ENCODE assay signal across 8 mouse cellular contexts in the genomic region with DNA sequence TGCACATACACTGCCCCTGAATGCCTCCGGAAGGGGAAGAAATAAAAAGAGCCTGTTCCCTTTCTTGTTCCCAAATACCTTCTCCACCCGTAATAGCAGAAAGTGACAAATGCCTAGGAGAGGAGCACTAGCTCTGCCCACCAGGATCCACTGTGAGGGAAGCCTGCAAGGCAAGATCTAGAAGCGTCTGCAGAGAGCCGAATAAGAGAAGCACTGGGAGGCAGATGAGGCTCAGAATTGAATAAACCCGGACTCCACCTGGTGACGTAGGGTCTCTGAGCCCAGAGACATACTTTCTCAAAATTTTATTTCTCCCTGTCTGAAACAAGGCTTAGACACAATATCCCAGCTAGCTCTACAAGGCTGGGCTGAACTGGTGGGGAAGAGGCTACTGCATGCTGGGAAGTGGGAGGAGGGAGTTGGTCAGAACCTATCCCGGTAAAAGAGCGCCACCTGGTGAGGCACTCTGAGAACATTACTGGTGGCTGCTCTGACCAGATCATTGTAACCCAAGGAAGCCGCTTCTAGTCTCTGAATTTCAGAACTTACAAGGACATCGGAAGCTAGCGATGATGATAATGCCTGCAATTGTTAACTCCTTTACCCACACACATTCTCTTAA. TPM values are rescaled to one million over a fixed set of nuclear protein-coding genes. Genes with fewer than 3 reads are reported as not detected.
DNase-seq lines count a peak whose midpoint lies in the region; ATAC-seq and TF ChIP-seq lines count a peak whose summit lies in the region.

No protein-coding gene starts in this region.

- H3K36me3 ChIP-seq in C2C12 (ENCODE audit: control insufficient read depth, insufficient read depth), result no peaks in the 10 kb centered on the region
- no peaks in the 10 kb centered on the region for H3K36me3 ChIP-seq in heart, embryonic 12.5 days
- no peaks in the 10 kb centered on the region for H3K36me3 ChIP-seq in kidney, embryonic 16.5 days (ENCODE audit: insufficient read depth, low read length)

- H3K4me1 ChIP-seq in heart, embryonic 12.5 days (replicated peaks), result no peaks in the 10 kb centered on the region
- H3K4me1 ChIP-seq in kidney, embryonic 16.5 days (ENCODE audit: insufficient read depth, low read length), result 0 out of 2 replicates have a peak, but pooled peaks cover 4% of the 10 kb centered on the region

- H3K27ac ChIP-seq in heart, embryonic 12.5 days (ENCODE audit: poor library complexity, severe bottlenecking), result no peak overlapping the region
- H3K27ac ChIP-seq in kidney, embryonic 16.5 days (ENCODE audit: low read length), result no peak overlapping the region

- H3K79me2 ChIP-seq in C2C12 (ENCODE audit: control insufficient read depth, insufficient read depth), result no peaks in the 10 kb centered on the region

- no peaks in the 10 kb centered on the region for H3K9me3 ChIP-seq in heart, embryonic 12.5 days (replicated peaks)
- no peaks in the 10 kb centered on the region for H3K9me3 ChIP-seq in kidney, embryonic 16.5 days (ENCODE audit: low read length)

- no peaks in the 10 kb centered on the region for H3K79me3 ChIP-seq in C2C12 (ENCODE audit: low read depth)

- TF ChIP-seq CTCF in C2C12 (IDR thresholded peaks at IDR 0.05; ENCODE audit: control insufficient read depth, insufficient read depth, insufficient read length), result peak; percentile 73
- TF ChIP-seq CTCF in brain, embryonic 14.5 days (IDR thresholded peaks at IDR 0.05; ENCODE audit: borderline replicate concordance, extremely low read depth, insufficient read depth, insufficient read length), result peak; percentile 93

- peak; percentile 65; the same call in 1 of the 2 replicates for ATAC-seq in erythroblast, adult 5-6 weeks (replicated peaks; ENCODE audit: low FRiP score, poor library complexity, severe bottlenecking)
- ATAC-seq in heart, embryonic 12.5 days (ENCODE audit: insufficient number of reproducible peaks, low FRiP score), result peak; percentile 79
- peak; percentile 90 for ATAC-seq in kidney, embryonic 16.5 days (ENCODE audit: low FRiP score, low TSS enrichment)
- peak; percentile 84 for ATAC-seq in monocyte, adult 5-6 weeks (replicated peaks; ENCODE audit: insufficient number of reproducible peaks, low FRiP score, low TSS enrichment, poor library complexity, severe bottlenecking)

- TF ChIP-seq POLR2A in brain, embryonic 14.5 days (IDR thresholded peaks at IDR 0.05; ENCODE audit: borderline replicate concordance, extremely low read depth, insufficient read depth, insufficient read length, poor library complexity, severe bottlenecking), result no peak

- no peak overlapping the region for H3K4me3 ChIP-seq in C2C12 (ENCODE audit: insufficient read depth, poor library complexity, severe bottlenecking)
- no peak overlapping the region for H3K4me3 ChIP-seq in heart, embryonic 12.5 days
- H3K4me3 ChIP-seq in kidney, embryonic 16.5 days (ENCODE audit: low read length), result no peak overlapping the region

- H3K27me3 ChIP-seq in C2C12 (ENCODE audit: control insufficient read depth, insufficient read depth, insufficient read length), result no peaks in the 10 kb centered on the region
- H3K27me3 ChIP-seq in heart, embryonic 12.5 days (replicated peaks), result no peaks in the 10 kb centered on the region
- no peaks in the 10 kb centered on the region for H3K27me3 ChIP-seq in kidney, embryonic 16.5 days (ENCODE audit: insufficient read depth, low read length)

- DNase-seq in brain, embryonic 14.5 days (ENCODE audit: low read depth), result peak; percentile 96
- DNase-seq in liver, result peak; percentile 82
- DNase-seq in spleen, postnatal 4 days (ENCODE audit: low spot score in 2 of 2), result peak; percentile 60 to 84

- peak overlapping the region; percentile 50 for H3K4me2 ChIP-seq in heart, embryonic 12.5 days
- no peak overlapping the region; the same call in 1 of the 2 replicates for H3K4me2 ChIP-seq in kidney, embryonic 16.5 days (replicated peaks; ENCODE audit: low read depth, low read length)

- WGBS in heart, embryonic 12.5 days, result 36% methylated on average over 11 of the region's 11 CpGs
- 37% methylated on average over 11 of the region's 11 CpGs for WGBS in kidney, embryonic 16.5 days

- H3K9ac ChIP-seq in heart, embryonic 12.5 days, result peak overlapping the region; percentile 28; the same call in 1 of the 2 replicates
- H3K9ac ChIP-seq in kidney, embryonic 16.5 days (replicated peaks; ENCODE audit: low read length), result peak overlapping the region; percentile 59; the same call in 1 of the 2 replicates

- H3ac ChIP-seq in C2C12 (ENCODE audit: control insufficient read depth, insufficient read length, low read depth), result no peak overlapping the region

TF ChIP-seq in C2C12, 6 proteins besides CTCF, POLR2A, EP300 and RAD21:
- TF ChIP-seq MYOG (IDR thresholded peaks at IDR 0.05; ENCODE audit: control insufficient read depth, extremely low read depth, insufficient read length), result no peak
- TF ChIP-seq FOSL1 (IDR thresholded peaks at IDR 0.05; ENCODE audit: insufficient read depth, low read length, poor library complexity, severe bottlenecking), result no peak
- TF ChIP-seq MYOD1 (IDR thresholded peaks at IDR 0.05; ENCODE audit: control insufficient read depth, insufficient read length, low read depth), result no peak
- no peak for TF ChIP-seq USF1 (IDR thresholded peaks at IDR 0.05; ENCODE audit: low read depth)
- TF ChIP-seq MAX (IDR thresholded peaks at IDR 0.05), result peak; percentile 27
- TF ChIP-seq CEBPB (IDR thresholded peaks at IDR 0.05; ENCODE audit: low read depth), result no peak

RNA-seq across cellular contexts. Expression of a gene that starts 45.2 kb away (rescaled TPM):
- polyA plus RNA-seq in C2C12 (2012; fragmentation: generic; extraction: Trizol), result 18.8 TPM
- 28.5 and 29.4 TPM in 2 replicates for polyA plus RNA-seq in brain, embryonic 14.5 days (2012; rRNA removed)
- 18.0 and 27.7 TPM in 2 replicates for total RNA-seq in erythroblast, adult 5-6 weeks (2015; ENCODE audit: low replicate concordance)
- 16.3 and 19.6 TPM in 2 replicates for total RNA-seq in erythroblast, adult 5-6 weeks (2017; ENCODE audit: low replicate concordance)
- polyA plus RNA-seq in heart, embryonic 12.5 days (2016; fragmentation: Nextera tagmentation; extraction: Ambion mirVana), result 41.5 and 46.5 TPM in 2 replicates
- 50.9 and 55.1 TPM in 2 replicates for polyA plus RNA-seq in kidney, embryonic 16.5 days (2015; fragmentation: Nextera tagmentation; extraction: Ambion mirVana)
- total RNA-seq in monocyte, adult 5-6 weeks (2017), result 43.8 to 77.0 TPM (median 65.1 TPM) in 3 replicates

RNA-seq across cellular contexts. Expression of a gene that starts 53.7 kb away (rescaled TPM):
- 4.6 TPM for polyA plus RNA-seq in C2C12 (2012; fragmentation: generic; extraction: Trizol)
- 61.0 and 112 TPM in 2 replicates for polyA plus RNA-seq in brain, embryonic 14.5 days (2012; rRNA removed)
- 0.63 TPM in 1 of 2 replicates, not detected in the other for total RNA-seq in erythroblast, adult 5-6 weeks (2015; ENCODE audit: low replicate concordance)
- 0.09 and 0.14 TPM in 2 replicates for total RNA-seq in erythroblast, adult 5-6 weeks (2017; ENCODE audit: low replicate concordance)
- 0.63 and 1.2 TPM in 2 replicates for polyA plus RNA-seq in heart, embryonic 12.5 days (2016; fragmentation: Nextera tagmentation; extraction: Ambion mirVana)
- polyA plus RNA-seq in kidney, embryonic 16.5 days (2015; fragmentation: Nextera tagmentation; extraction: Ambion mirVana), result 3.9 and 5.8 TPM in 2 replicates
- 2.5 to 23.9 TPM (median 4.5 TPM) in 3 replicates for total RNA-seq in monocyte, adult 5-6 weeks (2017)
